Comparison of ENCODE assay signal across 8 mouse cellular contexts in the genomic region with DNA sequence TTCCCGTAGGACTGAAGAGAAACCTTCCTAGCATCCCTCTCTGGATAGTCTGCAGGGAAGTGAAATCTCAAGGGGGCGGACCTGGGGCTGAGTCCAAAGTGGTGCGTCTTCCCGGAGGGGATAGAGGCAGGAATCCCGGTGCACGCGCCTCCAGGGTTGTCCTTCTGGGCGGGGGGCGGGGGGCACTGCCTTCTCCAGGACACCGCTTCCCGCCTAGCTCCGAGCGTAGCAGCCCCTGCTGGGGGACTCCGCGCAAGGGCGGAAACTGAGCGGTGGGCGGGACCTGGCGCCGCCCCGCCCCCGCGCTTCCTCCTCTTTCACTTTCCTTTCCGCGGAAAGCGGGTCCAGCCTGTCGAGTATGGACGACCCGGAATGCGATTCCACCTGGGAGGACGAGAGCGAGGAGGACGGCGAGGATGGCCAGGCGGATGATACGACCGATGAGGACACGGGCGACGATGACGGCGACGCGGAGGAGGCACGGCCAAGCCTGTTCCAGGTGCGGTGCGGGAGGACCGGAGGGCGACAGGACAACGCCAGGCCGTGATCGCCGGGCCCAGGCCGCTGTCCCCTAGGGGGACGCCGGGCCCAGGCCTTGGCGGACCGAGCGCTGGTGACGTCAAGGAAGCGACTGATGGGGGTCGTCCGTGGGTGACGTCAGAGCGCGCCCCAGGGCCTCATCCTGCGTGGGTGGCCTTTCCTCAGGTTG. TPM values are rescaled to one million over a fixed set of nuclear protein-coding genes. Genes with fewer than 3 reads are reported as not detected.
DNase-seq lines count a peak whose midpoint lies in the region; ATAC-seq and TF ChIP-seq lines count a peak whose summit lies in the region.

A gene (plus strand): TSS at position 123 of the 709 bp plus-strand sequence.

- no peaks in the 10 kb centered on the region for H3K9me3 ChIP-seq in G1E (replicated peaks)
- no peaks in the 10 kb centered on the region for H3K9me3 ChIP-seq in neural tube, embryonic 15.5 days (replicated peaks)

- peak; percentile 68 for ATAC-seq in G1E (ENCODE audit: extremely low read depth, insufficient number of reproducible peaks, low FRiP score, poor library complexity, severe bottlenecking)
- ATAC-seq in neural tube, embryonic 15.5 days (ENCODE audit: low FRiP score), result peak; percentile 91

- peak within 1 kb of the TSS; percentile 79 for H3K27ac ChIP-seq in cerebellum, adult 2 months (ENCODE audit: insufficient read depth, low read length)
- H3K27ac ChIP-seq in layer of hippocampus, adult 2 months, result peak within 1 kb of the TSS; percentile 99
- H3K27ac ChIP-seq in neural tube, embryonic 15.5 days (replicated peaks), result peak within 1 kb of the TSS; percentile 95

- TF ChIP-seq CTCF in G1E (IDR thresholded peaks at IDR 0.05; ENCODE audit: low read depth, low read length), result no peak
- no peak for TF ChIP-seq CTCF in cerebellum, adult 2 months (IDR thresholded peaks at IDR 0.05; ENCODE audit: borderline replicate concordance, insufficient read depth, low read depth, low read length)
- peak; percentile 70 for TF ChIP-seq CTCF in layer of hippocampus, adult 2 months (conservative IDR thresholded peaks at IDR 0.05)
- TF ChIP-seq CTCF in lung, adult 2 months (IDR thresholded peaks at IDR 0.05; ENCODE audit: insufficient read depth, low read length), result no peak

- H3K27me3 ChIP-seq in G1E (ENCODE audit: insufficient read depth, low read length), result no peaks in the 10 kb centered on the region
- H3K27me3 ChIP-seq in cerebellum, adult 2 months (ENCODE audit: control insufficient read depth, insufficient read depth, low read length), result no peaks in the 10 kb centered on the region
- no peaks in the 10 kb centered on the region for H3K27me3 ChIP-seq in neural tube, embryonic 15.5 days (replicated peaks)

- H3K4me2 ChIP-seq in neural tube, embryonic 15.5 days, result peak within 1 kb of the TSS; percentile 89

- peak within 1 kb of the TSS; percentile 96 for H3K9ac ChIP-seq in neural tube, embryonic 15.5 days (replicated peaks)

- WGBS in cerebellum, adult 2 months, result under 1% methylated on average over 67 of the region's 67 CpGs
- WGBS in lung, adult 2 months, result under 1% methylated on average over 67 of the region's 67 CpGs
- under 1% methylated on average over 62 of the region's 67 CpGs for WGBS in neural tube, embryonic 15.5 days

- H3K36me3 ChIP-seq in G1E (replicated peaks), result peaks cover 77% of the 10 kb centered on the region
- peaks cover 55% of the 10 kb centered on the region for H3K36me3 ChIP-seq in neural tube, embryonic 15.5 days

- peak; percentile 78 for TF ChIP-seq POLR2A in cerebellum, adult 2 months (IDR thresholded peaks at IDR 0.05; ENCODE audit: borderline replicate concordance, insufficient read depth, low read length)
- TF ChIP-seq POLR2A in lung, adult 2 months (IDR thresholded peaks at IDR 0.05; ENCODE audit: borderline replicate concordance, extremely low read depth, low read depth, low read length), result peak; percentile 80; the same call in 1 of the 2 replicates

- DNase-seq in G1E (ENCODE audit: low spot score), result peak; percentile 94
- peak; percentile 79 to 85 for DNase-seq in cerebellum, adult 2 months
- peak; percentile 78 for DNase-seq in forelimb bud, embryonic 11.5 days (ENCODE audit: low read depth, low spot score)
- DNase-seq in heart, postnatal 4 days, result peak; percentile 88
- DNase-seq in layer of hippocampus, adult 2 months (ENCODE audit: low spot score in 2 of 2), result peak; percentile 71 to 83
- DNase-seq in lung, adult 2 months, result peak; percentile 85
- peak; percentile 89 for DNase-seq in testis, postnatal 10 days (ENCODE audit: low spot score)

- H3K4me1 ChIP-seq in G1E (ENCODE audit: insufficient read depth, low read depth, low read length), result peaks cover 47% of the 10 kb centered on the region
- H3K4me1 ChIP-seq in cerebellum, adult 2 months (ENCODE audit: control insufficient read depth, insufficient read depth, low read length), result peaks cover 3% of the 10 kb centered on the region; the same call in 1 of the 2 replicates
- peaks cover 5% of the 10 kb centered on the region; the same call in 1 of the 2 replicates for H3K4me1 ChIP-seq in lung, adult 2 months (ENCODE audit: control insufficient read depth, insufficient read depth, low read length)
- H3K4me1 ChIP-seq in neural tube, embryonic 15.5 days, result peaks cover 33% of the 10 kb centered on the region

- peak within 1 kb of the TSS; percentile 100 for H3K4me3 ChIP-seq in G1E (ENCODE audit: low read depth, low read length)
- peak within 1 kb of the TSS; percentile 83 for H3K4me3 ChIP-seq in cerebellum, adult 2 months (replicated peaks; ENCODE audit: insufficient read depth, low read depth, low read length)
- H3K4me3 ChIP-seq in layer of hippocampus, adult 2 months, result peak within 1 kb of the TSS; percentile 91
- peak within 1 kb of the TSS; percentile 100 for H3K4me3 ChIP-seq in lung, adult 2 months (replicated peaks; ENCODE audit: extremely low read depth, low read depth, low read length)
- peak within 1 kb of the TSS; percentile 94 for H3K4me3 ChIP-seq in neural tube, embryonic 15.5 days (replicated peaks)

RNA-seq across cellular contexts. Expression of the gene that starts here (rescaled TPM):
- total RNA-seq in G1E (2014; fragmentation: Nextera tagmentation) (26.3 and 27.0 TPM in 2 replicates), G1E (2017) (39.5 and 45.2 TPM in 2 replicates)
- 98.0 and 127 TPM in 2 replicates for polyA plus RNA-seq in G1E (2012)
- 54.2 and 56.1 TPM in 2 replicates for polyA plus RNA-seq in cerebellum, adult 2 months (2012; rRNA removed)
- total RNA-seq in heart, postnatal 4 days (2021), result 10 to 100 TPM; 49.6 to 51.8 TPM
- 10 to 100 TPM; 36.2 to 40.6 TPM for total RNA-seq in layer of hippocampus, adult 2 months (2021)
- polyA plus RNA-seq in lung, adult 2 months (2012; rRNA removed), result 36.2 and 37.7 TPM in 2 replicates
- polyA plus RNA-seq in neural tube, embryonic 15.5 days (2015; fragmentation: Nextera tagmentation; extraction: Ambion mirVana), result 81.0 and 90.0 TPM in 2 replicates

Comparison
In these comparisons a context has a peak if more than half of its experiments do, and no peak if none do; other contexts are left out.
1. Peak in every context shown above with its lines: DNase-seq, ATAC-seq, H3K4me3 ChIP-seq and H3K27ac ChIP-seq.